Mouse (Mus musculus) liver, embryonic 14.5 days (tissue): ENCODE results near the gene T2. TPM values are rescaled to one million over a fixed set of nuclear protein-coding genes. Genes with fewer than 3 reads are reported as not detected.
"Not testable (repeated sequence)": the region's sequence is repeated elsewhere in the genome, so short reads cannot be mapped to it uniquely, and the experiment has no call there.

ENCODE experiments used
- ATAC-seq: fragments of 200-750 bp; cut with Nextera tagmentation; 2 replicates; pipeline ENCODE4 v1.8.0; 2017; ENCODE audit warnings: moderate number of reproducible peaks, mild to moderate bottlenecking, moderate library complexity; ENCODE audit not compliant: insufficient read depth
- DNase-seq, 3 experiments: peaks; one replicate each; pipeline ENCODE4 v3.0.0-alpha.2; 2012 to 2013; ENCODE audit warnings: low read depth in 3 of 3, low spot score in 3 of 3
- H3K27ac ChIP-seq: fragments of 300-500 bp; sonication (generic); 2 replicates; pipeline ENCODE4 v1.5.1; 2014; ENCODE audit warnings: moderate library complexity, mild to moderate bottlenecking, control low read depth, inconsistent platforms
- H3K27me3 ChIP-seq: fragments of 300-500 bp; sonication (generic); 2 replicates; pipeline ENCODE4 v1.6.1; 2014; ENCODE audit warnings: mild to moderate bottlenecking, low read length, moderate library complexity; ENCODE audit not compliant: control insufficient read depth, insufficient read depth
- H3K36me3 ChIP-seq: fragments of 300-500 bp; sonication (generic); replicated peaks from 2 replicates; pipeline ENCODE4 v1.6.1; 2014; ENCODE audit warnings: low read depth; ENCODE audit not compliant: control insufficient read depth, insufficient read depth
- H3K4me1 ChIP-seq, 2 experiments: fragments of 200-500 bp in 1 of 2; fragments of 300-500 bp in 1 of 2; sonication (generic) in 1 of 2; replicated peaks; 2 replicates each; pipeline ENCODE4 v1.6.1; 2012 to 2014; ENCODE audit warnings: antibody characterized with exemption in 1 of 2, inconsistent platforms in 1 of 2, low read length in 1 of 2; ENCODE audit not compliant: control insufficient read depth in 2 of 2, insufficient read depth in 2 of 2
- H3K4me2 ChIP-seq: fragments of 300-500 bp; sonication (generic); 2 replicates; pipeline ENCODE4 v1.6.1; 2014; ENCODE audit warnings: low read depth, mild to moderate bottlenecking, control low read depth, moderate library complexity
- H3K4me3 ChIP-seq, 2 experiments: fragments of 200-500 bp in 1 of 2; fragments of 300-500 bp in 1 of 2; sonication (generic) in 1 of 2; 2 replicates each; pipeline ENCODE4 v1.5.1; 2012 to 2014; ENCODE audit warnings: low read depth in 2 of 2, low read length in 2 of 2, mild to moderate bottlenecking in 2 of 2, control low read depth in 1 of 2, inconsistent platforms in 1 of 2, moderate library complexity in 1 of 2; ENCODE audit not compliant: insufficient read depth in 1 of 2
- H3K9ac ChIP-seq: fragments of 300-500 bp; sonication (generic); replicated peaks from 2 replicates; pipeline ENCODE4 v1.6.1; 2014; ENCODE audit warnings: mild to moderate bottlenecking, control low read depth, moderate library complexity
- H3K9me3 ChIP-seq: fragments of 300-500 bp; sonication (generic); 2 replicates; pipeline ENCODE4 v1.6.1; 2016; ENCODE audit warnings: low read length, mixed read lengths; ENCODE audit not compliant: control insufficient read depth
- CTCF ChIP-seq: IDR thresholded peaks from 2 replicates; pipeline ENCODE4 v1.5.1; 2016; ENCODE audit warnings: antibody characterized with exemption, low read depth, control low read depth
- EP300 ChIP-seq: IDR thresholded peaks from 2 replicates; pipeline ENCODE4 v1.6.1; 2016; ENCODE audit warnings: antibody characterized with exemption, low read depth
- WGBS: fragments of 180-500 bp; shearing (Covaris S2); extraction: QIAGEN DNeasy Blood & Tissue Kit; methylation state at CpG from one replicate; pipeline ENCODE4 v1.1.7; 2014; ENCODE audit not compliant: insufficient replicate concordance; 5-methylcytosine and 5-hydroxymethylcytosine counted together
- polyA plus RNA-seq, 2 experiments: library from polyadenylated mRNA; depleted of rRNA in 1 of 2; stranded (reverse) in 1 of 2; unstranded in 1 of 2; fragments of >200 nt; fragmentation: Nextera tagmentation in 1 of 2; extraction: Ambion mirVana in 1 of 2; gene quantifications; 2 replicates each; pipeline versions ENCODE4 v1.2.1 to v1.2.3; 2012 to 2014

T2 gene
- polyA plus RNA-seq, 2 experiments = 0.09 TPM; not detected in 1

- H3K4me2 ChIP-seq = no peak overlapping the region
- H3K4me3 ChIP-seq = no peak overlapping the region
- no peak for DNase-seq
- no peaks in the 10 kb centered on the region for H3K36me3 ChIP-seq
- WGBS = 4% methylated on average over 10 of the region's 10 CpGs
- H3K27me3 ChIP-seq = peaks cover 25% of the 10 kb centered on the region
- H3K9me3 ChIP-seq = no peaks in the 10 kb centered on the region
- H3K9ac ChIP-seq = no peak overlapping the region
- no peak for TF ChIP-seq EP300
- TF ChIP-seq CTCF = no peak; the same call in 1 of the 2 replicates
- no peak overlapping the region for H3K27ac ChIP-seq
- ATAC-seq = no peak
- no peaks in the 10 kb centered on the region for H3K4me1 ChIP-seq
Measured at GRCm38 (mm10) chr17:8389790-8390095, 34.0 kb downstream of the T2 start.

GRCm38 (mm10) chr17:8390487-8390886 lies 34.7 kb downstream of the T2 start:
- ATAC-seq = no peak

GRCm38 (mm10) chr17:8396371-8396770 lies 40.6 kb downstream of the T2 start:
- TF ChIP-seq EP300 (no peak), CTCF (no peak)
- no peak overlapping the region for H3K9ac ChIP-seq
- no peak for DNase-seq
- 54% methylated on average over 4 of the region's 4 CpGs for WGBS
- no peaks in the 10 kb centered on the region for H3K9me3 ChIP-seq
- no peak for ATAC-seq
- H3K4me3 ChIP-seq = no peak overlapping the region
- H3K4me2 ChIP-seq = no peak overlapping the region
- H3K4me1 ChIP-seq = no peaks in the 10 kb centered on the region
- H3K27me3 ChIP-seq = no peaks in the 10 kb centered on the region
- H3K36me3 ChIP-seq = no peaks in the 10 kb centered on the region
- no peak overlapping the region for H3K27ac ChIP-seq

More at GRCm38 (mm10) chr17:8390487-8390886, 34.7 kb downstream of the T2 start:
- no peak for TF ChIP-seq CTCF
- TF ChIP-seq EP300 = no peak
- Histone ChIP-seq H3K27ac (no peak overlapping the region), H3K4me1 (no peaks in the 10 kb centered on the region), H3K9me3 (no peaks in the 10 kb centered on the region), H3K4me3 (no peak overlapping the region), H3K36me3 (no peaks in the 10 kb centered on the region), H3K9ac (no peak overlapping the region), H3K27me3 (peaks cover 25% of the 10 kb centered on the region), H3K4me2 (no peak overlapping the region)
- no peak for DNase-seq
- 42% methylated on average over 4 of the region's 4 CpGs for WGBS

- Histone ChIP-seq H3K27ac (no peak overlapping the region), H3K27me3 (no peaks in the 10 kb centered on the region), H3K4me1 (no peaks in the 10 kb centered on the region), H3K9me3 (no peaks in the 10 kb centered on the region), H3K9ac (no peak overlapping the region), H3K4me2 (no peak overlapping the region), H3K36me3 (no peaks in the 10 kb centered on the region), H3K4me3 (no peak overlapping the region)
- WGBS = 51% methylated on average over 2 of the region's 2 CpGs
- no peak for DNase-seq
- no peak for ATAC-seq
- TF ChIP-seq CTCF = no peak
- TF ChIP-seq EP300 = no peak
Measured at GRCm38 (mm10) chr17:8397946-8398345, 42.2 kb downstream of the T2 start.

GRCm38 (mm10) chr17:8403932-8404331 lies 48.1 kb downstream of the T2 start:
- H3K9me3 ChIP-seq, H3K4me3 ChIP-seq, H3K27me3 ChIP-seq, H3K36me3 ChIP-seq, H3K4me2 ChIP-seq, DNase-seq, H3K9ac ChIP-seq, H3K27ac ChIP-seq, ATAC-seq, H3K4me1 ChIP-seq: not testable (repeated sequence)
- WGBS = 21% methylated on average over 8 of the region's 8 CpGs
